Mouse (Mus musculus) forebrain, embryonic 12.5 days (tissue): Measurements from ENCODE around the gene Rplp0. TPM values are rescaled to one million over a fixed set of nuclear protein-coding genes. Genes with fewer than 3 reads are reported as not detected.

Source experiments
- ATAC-seq: fragments of 200-750 bp; cut with Nextera tagmentation; 2 replicates; pipeline ENCODE4 v1.8.0; 2017; ENCODE audit warnings: moderate TSS enrichment; ENCODE audit not compliant: low FRiP score
- H3K27ac ChIP-seq: fragments of 300-500 bp; sonication (generic); 2 replicates; pipeline ENCODE4 v1.5.1; 2016; ENCODE audit warnings: mild to moderate bottlenecking
- H3K27me3 ChIP-seq: fragments of 300-500 bp; sonication (generic); 2 replicates; pipeline ENCODE4 v1.6.1; 2016; ENCODE audit warnings: mild to moderate bottlenecking
- H3K36me3 ChIP-seq: fragments of 300-500 bp; sonication (generic); replicated peaks from 2 replicates; pipeline ENCODE4 v1.6.1; 2016; ENCODE audit warnings: mild to moderate bottlenecking
- H3K4me1 ChIP-seq: fragments of 300-500 bp; sonication (generic); 2 replicates; pipeline ENCODE4 v1.6.1; 2016
- H3K4me2 ChIP-seq: fragments of 300-500 bp; sonication (generic); 2 replicates; pipeline ENCODE4 v1.6.1; 2016; ENCODE audit warnings: mild to moderate bottlenecking, moderate library complexity
- H3K4me3 ChIP-seq: fragments of 300-500 bp; sonication (generic); replicated peaks from 2 replicates; pipeline ENCODE4 v1.5.1; 2016; ENCODE audit warnings: mild to moderate bottlenecking
- H3K9ac ChIP-seq: fragments of 300-500 bp; sonication (generic); 2 replicates; pipeline ENCODE4 v1.6.1; 2016; ENCODE audit warnings: mild to moderate bottlenecking
- H3K9me3 ChIP-seq: fragments of 300-500 bp; sonication (generic); 2 replicates; pipeline ENCODE4 v1.6.1; 2016
- WGBS: fragments of 180-500 bp; shearing (Covaris S2); methylation state at CpG from one replicate; pipeline ENCODE4 v1.1.7; 2016; 5-methylcytosine and 5-hydroxymethylcytosine counted together
- microRNA-seq: library from miRNA; unstranded; fragments of <30 nt; microRNA quantifications from one replicate; pipeline ENCODE4, GENCODE M21; 2017
- polyA plus RNA-seq: library from polyadenylated mRNA; unstranded; fragments of >200 nt; fragmentation: Nextera tagmentation; extraction: Ambion mirVana; gene quantifications from 2 replicates; pipeline ENCODE4 v1.2.1, GENCODE M21; 2016

The Rplp0 gene
- polyA plus RNA-seq, 1 experiment from 2014 or later: 944 TPM

GRCm38 (mm10) chr5:115579363-115579762 is 20.1 kb downstream of the Rplp0 start:
- no peaks in the 10 kb centered on the region for H3K27me3 ChIP-seq
- no peak overlapping the region for H3K9ac ChIP-seq
- no peak overlapping the region for H3K4me3 ChIP-seq
- ATAC-seq: no peak
- WGBS: 95% methylated on average over 5 of the region's 5 CpGs
- no peak overlapping the region for H3K4me2 ChIP-seq
- H3K36me3 ChIP-seq: peaks cover 98% of the 10 kb centered on the region
- H3K4me1 ChIP-seq: no peaks in the 10 kb centered on the region
- H3K27ac ChIP-seq: no peak overlapping the region
- peaks cover 10% of the 10 kb centered on the region for H3K9me3 ChIP-seq

- 93% methylated on average over 14 of the region's 14 CpGs for WGBS
- Histone ChIP-seq H3K36me3 (peaks cover 98% of the 10 kb centered on the region), H3K4me2 (no peak overlapping the region), H3K27ac (no peak overlapping the region), H3K4me1 (no peaks in the 10 kb centered on the region), H3K4me3 (no peak overlapping the region), H3K27me3 (no peaks in the 10 kb centered on the region), H3K9me3 (peaks cover 10% of the 10 kb centered on the region), H3K9ac (no peak overlapping the region)
- no peak for ATAC-seq
These were observed 21.1 kb downstream of the Rplp0 start for GRCm38 (mm10) chr5:115580229-115581001.

- Histone ChIP-seq H3K27ac (no peak overlapping the region), H3K36me3 (peaks cover 98% of the 10 kb centered on the region), H3K4me1 (no peaks in the 10 kb centered on the region), H3K27me3 (no peaks in the 10 kb centered on the region), H3K4me3 (no peak overlapping the region), H3K9ac (no peak overlapping the region), H3K9me3 (peaks cover 10% of the 10 kb centered on the region), H3K4me2 (no peak overlapping the region)
- no peak for ATAC-seq
- WGBS: 97% methylated on average over 9 of the region's 9 CpGs
These were observed 22.4 kb downstream of the Rplp0 start for GRCm38 (mm10) chr5:115581662-115582061.

- no peak for ATAC-seq
- 85% methylated on average over 12 of the region's 12 CpGs for WGBS
- H3K4me2 ChIP-seq: no peak overlapping the region
- 0 out of 2 replicates have a peak overlapping the region, but pooled peaks have one; percentile 25 for H3K27ac ChIP-seq
- H3K9me3 ChIP-seq: peaks cover 10% of the 10 kb centered on the region
- no peaks in the 10 kb centered on the region for H3K27me3 ChIP-seq
- no peak overlapping the region for H3K4me3 ChIP-seq
- no peaks in the 10 kb centered on the region for H3K4me1 ChIP-seq
- no peak overlapping the region for H3K9ac ChIP-seq
- H3K36me3 ChIP-seq: peaks cover 97% of the 10 kb centered on the region
These were observed 26.3 kb downstream of the Rplp0 start for GRCm38 (mm10) chr5:115585616-115586015.

- Histone ChIP-seq H3K4me2 (no peak overlapping the region), H3K27me3 (no peaks in the 10 kb centered on the region), H3K4me3 (no peak overlapping the region), H3K4me1 (no peaks in the 10 kb centered on the region), H3K27ac (0 out of 2 replicates have a peak overlapping the region, but pooled peaks have one; percentile 25), H3K36me3 (peaks cover 97% of the 10 kb centered on the region), H3K9ac (no peak overlapping the region), H3K9me3 (peaks cover 10% of the 10 kb centered on the region)
- ATAC-seq: no peak; the same call in 1 of the 2 replicates
- 33% methylated on average over 15 of the region's 15 CpGs for WGBS
These were observed 26.9 kb downstream of the Rplp0 start for GRCm38 (mm10) chr5:115586166-115586565.

GRCm38 (mm10) chr5:115586780-115587179 is 27.5 kb downstream of the Rplp0 start:
- Histone ChIP-seq H3K4me2 (no peak overlapping the region), H3K9me3 (peaks cover 10% of the 10 kb centered on the region), H3K27me3 (no peaks in the 10 kb centered on the region), H3K9ac (no peak overlapping the region), H3K4me3 (no peak overlapping the region), H3K27ac (0 out of 2 replicates have a peak overlapping the region, but pooled peaks have one; percentile 3), H3K4me1 (no peaks in the 10 kb centered on the region), H3K36me3 (peaks cover 97% of the 10 kb centered on the region)
- no peak for ATAC-seq
- WGBS: 90% methylated on average over 2 of the region's 2 CpGs

- H3K27ac ChIP-seq: no peak overlapping the region
- no peak for ATAC-seq
- no peaks in the 10 kb centered on the region for H3K27me3 ChIP-seq
- H3K9ac ChIP-seq: no peak overlapping the region
- no peak overlapping the region for H3K4me2 ChIP-seq
- H3K9me3 ChIP-seq: no peaks in the 10 kb centered on the region
- no peaks in the 10 kb centered on the region for H3K4me1 ChIP-seq
- H3K4me3 ChIP-seq: no peak overlapping the region
- WGBS: 87% methylated on average over 11 of the region's 11 CpGs
- peaks cover 97% of the 10 kb centered on the region for H3K36me3 ChIP-seq
These were observed 31.8 kb downstream of the Rplp0 start for GRCm38 (mm10) chr5:115591028-115591427.

GRCm38 (mm10) chr5:115591506-115591905 is 32.2 kb downstream of the Rplp0 start:
- Histone ChIP-seq H3K4me3 (no peak overlapping the region), H3K36me3 (peaks cover 97% of the 10 kb centered on the region), H3K27ac (no peak overlapping the region), H3K9me3 (no peaks in the 10 kb centered on the region), H3K4me1 (no peaks in the 10 kb centered on the region), H3K9ac (no peak overlapping the region), H3K27me3 (no peaks in the 10 kb centered on the region), H3K4me2 (no peak overlapping the region)
- no peak for ATAC-seq
- WGBS: 95% methylated on average over 2 of the region's 2 CpGs

- Histone ChIP-seq H3K4me1 (no peaks in the 10 kb centered on the region), H3K36me3 (peaks cover 88% of the 10 kb centered on the region), H3K27me3 (no peaks in the 10 kb centered on the region), H3K4me2 (no peak overlapping the region), H3K4me3 (no peak overlapping the region), H3K9ac (no peak overlapping the region), H3K9me3 (no peaks in the 10 kb centered on the region), H3K27ac (no peak overlapping the region)
- no peak for ATAC-seq
- 95% methylated on average over 6 of the region's 6 CpGs for WGBS
These were observed 44.3 kb downstream of the Rplp0 start for GRCm38 (mm10) chr5:115603561-115603960.

GRCm38 (mm10) chr5:115611566-115611965 is 52.3 kb downstream of the Rplp0 start:
- no peak for ATAC-seq
- peaks cover 97% of the 10 kb centered on the region for H3K36me3 ChIP-seq
- H3K9me3 ChIP-seq: no peaks in the 10 kb centered on the region
- no peak overlapping the region for H3K27ac ChIP-seq
- H3K27me3 ChIP-seq: no peaks in the 10 kb centered on the region
- WGBS: 95% methylated on average over 11 of the region's 11 CpGs
- H3K9ac ChIP-seq: no peak overlapping the region
- H3K4me2 ChIP-seq: no peak overlapping the region
- H3K4me3 ChIP-seq: no peak overlapping the region
- H3K4me1 ChIP-seq: no peaks in the 10 kb centered on the region

Small RNA genes lying within 50 kb of the gene (microRNA-seq; reads per million reads assigned to microRNA genes)
- gene Mir7029: not detected

Other genes with a start within 250 kb of the Rplp0 start
- 353 and 383 TPM in 2 replicates for gene Srsf9, start 232.3 kb upstream of the Rplp0 start, polyA plus RNA-seq
- gene Gatc, start 218.3 kb upstream of the Rplp0 start, polyA plus RNA-seq: 41.5 and 42.1 TPM in 2 replicates
- gene Triap1, start 218.2 kb upstream of the Rplp0 start, polyA plus RNA-seq: 54.5 and 55.6 TPM in 2 replicates
- gene Cox6a1, start 210.5 kb upstream of the Rplp0 start, polyA plus RNA-seq: 728 and 759 TPM in 2 replicates
- 161 and 182 TPM in 2 replicates for gene Msi1, start 129.9 kb upstream of the Rplp0 start, polyA plus RNA-seq
- gene Pla2g1b, start 93.2 kb upstream of the Rplp0 start, polyA plus RNA-seq: not detected in 2 replicates
- gene Sirt4, start 74.7 kb upstream of the Rplp0 start, polyA plus RNA-seq: 20.0 and 23.2 TPM in 2 replicates
- 24.6 and 25.3 TPM in 2 replicates for gene Pxn, start 52.8 kb upstream of the Rplp0 start, polyA plus RNA-seq
- 60.4 and 67.4 TPM in 2 replicates for gene Gcn1l1, start 5.8 kb downstream of the Rplp0 start, polyA plus RNA-seq
- 16.1 and 16.7 TPM in 2 replicates for gene Rab35, start 72.4 kb downstream of the Rplp0 start, polyA plus RNA-seq
- gene Bicdl1, start 172.2 kb downstream of the Rplp0 start, polyA plus RNA-seq: 16.7 and 16.9 TPM in 2 replicates